Mouse (Mus musculus) heart, postnatal 0 days (tissue): ENCODE measurements around the gene Tyms.

Experiments used
- CTCF ChIP-seq: IDR thresholded peaks from 2 replicates; pipeline ENCODE4 v1.5.1; 2016; ENCODE audit warnings: antibody characterized with exemption, control low read depth, low read depth
- EP300 ChIP-seq: IDR thresholded peaks from 2 replicates; pipeline ENCODE4 v1.6.1; 2016; ENCODE audit warnings: antibody characterized with exemption, low read depth

GRCm38 (mm10) chr5:30072825-30073821 is at the start of gene Tyms:
- TF ChIP-seq CTCF (no peak), EP300 (no peak)
